Mouse (Mus musculus) kidney, postnatal 25 days (tissue): ENCODE data around the gene Clasp2.
A peak's percentile ranks its signal among the peaks of the same experiment; 100 is the strongest.
"Not testable (repeated sequence)": the region's sequence is repeated elsewhere in the genome, so short reads cannot be mapped to it uniquely, and the experiment has no call there.

Source experiments
- DNase-seq, 2 experiments: peaks; one replicate each; pipeline ENCODE4 v3.0.0; 2021; ENCODE audit warnings: mixed read lengths in 2 of 2

The Clasp2 gene

GRCm38 (mm10) chr9:113758472-113758871 is 17.2 kb downstream of the Clasp2 start:
- no peak for DNase-seq

DNA sequence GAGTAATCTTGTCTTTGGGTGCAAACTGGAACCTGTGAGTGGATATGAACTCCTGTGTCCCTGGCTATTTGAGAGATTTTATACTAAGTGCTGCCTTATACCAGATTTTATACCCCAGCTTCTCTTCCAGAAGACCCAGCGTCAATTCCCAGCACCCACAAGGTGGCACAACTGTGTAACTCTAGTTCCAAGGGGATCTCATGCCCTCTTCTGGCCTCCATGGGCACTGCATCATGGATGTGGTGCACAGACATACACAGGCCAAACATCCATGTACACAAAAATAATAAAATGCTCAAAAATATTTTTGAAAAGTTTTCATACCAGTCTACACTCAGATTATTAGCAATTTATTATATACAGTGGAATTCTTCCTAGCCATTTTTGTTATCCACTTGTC is 18.4 kb downstream of the Clasp2 start:
- DNase-seq: no peak

DNA sequence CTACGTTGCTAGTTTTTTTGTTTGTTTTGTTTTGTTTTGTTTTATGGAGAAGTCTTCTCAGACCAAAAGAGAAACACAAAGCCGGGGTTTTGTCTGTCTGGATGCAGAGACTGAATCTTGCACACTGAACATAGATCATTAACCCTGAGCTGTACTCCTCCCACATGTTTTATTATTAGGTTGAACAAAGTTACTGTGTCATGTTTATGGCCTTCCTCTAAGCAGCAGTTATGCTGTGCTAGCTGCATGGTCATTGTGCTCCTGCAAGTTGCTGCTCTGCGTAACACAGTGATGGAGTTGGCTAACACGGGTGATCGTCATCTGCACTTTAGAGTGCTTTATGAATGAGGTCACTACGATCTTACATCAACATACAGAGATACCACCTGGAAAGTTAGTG is 21.1 kb downstream of the Clasp2 start:
- DNase-seq: no peak

DNA sequence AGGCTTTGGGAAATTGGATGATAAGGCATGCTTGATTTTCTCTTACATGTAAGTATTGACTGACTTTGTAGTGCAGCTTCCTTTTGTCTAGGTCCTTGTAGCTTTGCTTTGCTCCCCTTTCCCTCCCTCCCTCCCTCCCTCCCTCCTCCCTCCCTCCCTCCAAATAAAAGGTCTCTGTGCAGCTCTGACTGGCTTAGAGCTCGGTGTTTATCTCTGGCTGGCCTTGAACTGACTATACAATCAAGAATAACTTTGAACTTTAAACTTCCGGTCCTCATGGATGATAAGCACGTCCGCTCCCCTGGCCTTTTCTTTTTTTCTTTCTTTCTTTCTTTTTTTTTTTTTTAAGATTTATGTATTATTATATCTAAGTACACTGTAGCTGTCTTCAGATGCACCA is 21.9 kb downstream of the Clasp2 start:
- no peak for DNase-seq

- no peak for DNase-seq
These were observed 29.4 kb downstream of the Clasp2 start for GRCm38 (mm10) chr9:113770640-113771039.

DNA sequence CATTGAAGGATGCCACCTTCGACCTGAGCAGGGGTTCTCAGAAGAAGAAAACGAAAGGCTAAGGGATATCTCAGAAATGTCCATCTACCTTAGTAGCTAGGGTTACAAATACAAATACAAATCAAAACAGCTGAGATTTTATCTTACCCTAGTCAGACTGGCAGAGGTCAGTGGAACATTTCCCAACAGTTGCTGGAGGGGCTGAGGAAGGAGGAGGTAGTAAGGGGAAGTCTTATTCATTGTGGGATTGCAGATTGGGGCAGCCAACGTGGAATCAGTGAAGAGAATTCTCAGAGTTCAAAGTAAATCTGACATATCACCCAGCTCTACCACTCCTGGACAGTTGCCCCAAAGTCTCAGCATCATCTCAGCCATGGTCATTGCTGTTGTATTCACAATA is 39.6 kb downstream of the Clasp2 start:
- DNase-seq: no peak

- DNase-seq: no peak
These were observed 41.2 kb downstream of the Clasp2 start for GRCm38 (mm10) chr9:113782362-113783005.

DNA sequence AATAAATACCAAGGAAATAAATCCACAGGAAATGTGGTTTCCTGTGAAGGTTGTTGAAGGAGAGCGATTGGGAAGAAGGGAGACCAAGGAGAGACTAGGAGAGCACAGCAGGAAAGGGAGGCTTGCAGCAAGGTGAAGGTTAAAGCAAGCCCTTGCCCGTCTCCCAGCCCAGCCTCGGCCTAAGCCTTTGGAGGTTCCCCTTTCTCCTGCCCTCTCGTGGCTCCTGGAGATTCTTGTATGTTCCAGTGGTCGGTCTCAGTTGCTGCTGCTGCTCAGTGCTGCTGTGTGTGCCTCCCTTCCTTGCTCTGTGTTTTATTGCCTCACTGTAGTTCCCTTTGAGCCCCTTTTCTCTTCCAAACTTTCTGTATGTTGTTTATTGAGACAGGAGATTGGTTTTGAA is 42.4 kb downstream of the Clasp2 start:
- DNase-seq: no peak

GRCm38 (mm10) chr9:113789283-113789682 is 48.0 kb downstream of the Clasp2 start:
- DNase-seq: not testable (repeated sequence)

GRCm38 (mm10) chr9:113792651-113793512 is 51.6 kb downstream of the Clasp2 start:
- peak; percentile 69 to 84 for DNase-seq

DNA sequence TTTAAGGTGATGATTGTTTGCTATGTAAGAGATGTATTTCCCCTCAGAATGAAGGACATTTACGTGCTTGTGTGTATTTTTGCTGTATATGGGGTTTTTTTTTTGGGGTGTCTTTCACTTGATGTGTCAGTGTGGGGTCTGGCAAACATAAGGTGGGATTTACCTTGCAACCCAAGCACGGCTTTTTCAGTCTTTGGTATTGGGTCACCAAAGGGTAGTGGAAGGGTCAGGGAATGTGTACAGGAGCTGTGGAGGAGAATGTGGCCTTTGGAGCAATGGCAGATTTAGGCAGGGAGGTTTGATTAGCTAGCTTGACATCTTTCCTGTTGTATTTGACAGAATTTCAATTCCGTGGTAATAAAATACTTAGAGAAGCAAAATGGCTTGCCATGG is 52.2 kb downstream of the Clasp2 start:
- DNase-seq: no peak

- no peak for DNase-seq
These were observed 52.7 kb downstream of the Clasp2 start for GRCm38 (mm10) chr9:113793966-113794365.

GRCm38 (mm10) chr9:113797206-113797605 is 55.9 kb downstream of the Clasp2 start:
- no peak for DNase-seq

DNA sequence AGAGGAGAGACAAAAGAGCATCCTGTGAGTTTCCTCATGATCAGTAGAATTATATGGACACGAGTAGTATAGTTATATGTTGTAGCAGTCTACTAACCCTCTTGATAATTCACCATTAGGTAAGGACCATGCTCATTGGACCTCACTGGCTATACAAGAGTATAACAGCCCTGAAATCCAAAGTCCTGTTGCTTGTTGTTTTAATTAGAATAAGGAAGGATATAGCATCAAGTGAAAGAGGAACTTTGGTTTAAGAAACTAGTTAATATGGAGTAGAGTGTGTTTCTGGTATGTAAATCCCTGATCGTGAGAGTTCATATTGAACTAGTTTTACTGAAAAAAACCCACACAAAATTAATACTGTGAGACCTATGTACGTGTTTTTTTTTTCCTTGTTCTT is 59.4 kb downstream of the Clasp2 start:
- DNase-seq: no peak

DNA sequence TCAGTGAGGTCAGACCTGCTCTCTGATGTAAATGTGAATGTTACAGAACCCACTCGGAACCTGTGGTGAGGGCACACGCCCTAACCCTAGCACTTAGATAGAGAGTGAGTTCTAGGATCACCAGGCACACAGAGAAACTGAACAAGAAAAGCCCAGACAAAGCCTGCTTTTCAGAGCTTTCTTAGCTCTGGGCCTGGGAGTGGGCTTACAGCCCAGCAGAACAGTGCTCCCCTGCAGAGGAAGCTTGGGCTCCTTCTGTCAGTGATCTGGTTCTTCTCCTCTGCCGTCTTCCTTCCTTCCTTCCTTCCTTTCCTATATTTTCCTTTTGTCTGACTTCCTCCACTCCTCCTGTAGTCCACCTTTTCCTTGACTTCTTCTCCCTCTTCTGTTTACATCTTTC is 61.5 kb downstream of the Clasp2 start:
- no peak for DNase-seq

DNA sequence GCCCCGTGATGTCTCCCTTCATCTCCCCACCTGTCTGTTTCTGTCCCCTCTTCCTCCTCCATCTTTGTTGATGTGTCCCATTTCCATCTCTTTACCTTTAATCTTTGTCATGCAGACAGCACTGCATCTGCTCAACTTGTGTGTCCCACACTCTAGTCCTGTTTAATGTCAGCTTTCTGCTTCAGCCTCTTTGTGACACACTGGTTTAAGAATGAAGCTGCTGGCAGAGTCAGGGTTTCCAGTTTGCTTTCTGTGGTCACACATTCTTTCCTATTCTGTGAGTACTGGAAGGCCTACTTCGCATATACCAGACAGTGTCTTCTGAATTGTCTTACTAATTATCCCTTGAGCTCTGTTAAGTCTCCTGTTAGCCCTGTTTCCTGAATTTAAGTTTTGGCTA is 62.5 kb downstream of the Clasp2 start:
- DNase-seq: no peak

DNA sequence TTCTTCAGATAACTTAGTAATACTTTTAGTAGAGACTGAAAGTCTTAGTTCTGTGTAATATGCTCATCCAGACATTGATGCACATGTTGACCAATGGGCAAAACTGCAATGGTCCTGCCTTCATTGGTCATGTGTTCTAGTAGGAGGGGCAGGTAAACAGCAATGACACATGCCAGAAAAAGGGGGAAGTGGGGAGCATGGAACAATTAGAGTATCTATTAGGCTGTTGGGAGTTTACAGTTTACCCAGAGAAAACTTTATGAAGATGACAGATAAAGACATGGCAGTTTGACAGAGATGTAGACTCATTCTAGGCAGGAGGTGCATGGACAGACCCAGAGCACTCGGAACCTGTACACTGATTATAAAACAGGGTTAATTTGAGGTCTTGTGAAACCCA is 64.1 kb downstream of the Clasp2 start:
- DNase-seq: no peak

GRCm38 (mm10) chr9:113811327-113811726 is 70.1 kb downstream of the Clasp2 start:
- no peak for DNase-seq

GRCm38 (mm10) chr9:113811957-113812670 is 70.8 kb downstream of the Clasp2 start:
- DNase-seq: no peak

- no peak for DNase-seq
These were observed 71.4 kb downstream of the Clasp2 start for GRCm38 (mm10) chr9:113812671-113813001.

GRCm38 (mm10) chr9:113813086-113813485 is 71.8 kb downstream of the Clasp2 start:
- DNase-seq: no peak

DNA sequence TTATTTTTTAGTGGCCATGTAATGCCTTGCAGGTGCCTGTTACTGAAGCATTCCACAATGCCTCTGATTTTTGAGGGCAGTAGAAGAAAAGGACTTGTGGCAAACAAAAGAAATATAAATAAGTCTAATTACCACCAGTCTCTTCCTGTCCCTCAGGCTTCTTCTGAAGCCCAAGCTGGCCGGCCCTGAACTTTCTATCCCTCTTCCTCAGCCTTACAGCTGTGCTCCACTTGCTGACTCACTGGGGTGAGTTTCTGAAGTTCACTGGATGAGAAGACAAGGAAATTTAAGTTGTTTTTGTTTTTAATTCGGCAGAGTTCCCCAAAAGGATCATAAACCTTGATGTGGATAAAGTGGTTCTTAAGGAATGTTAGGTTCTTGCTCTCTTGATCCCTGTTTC is 74.6 kb downstream of the Clasp2 start:
- no peak for DNase-seq

GRCm38 (mm10) chr9:113822150-113822549 is 80.9 kb downstream of the Clasp2 start:
- no peak for DNase-seq

DNA sequence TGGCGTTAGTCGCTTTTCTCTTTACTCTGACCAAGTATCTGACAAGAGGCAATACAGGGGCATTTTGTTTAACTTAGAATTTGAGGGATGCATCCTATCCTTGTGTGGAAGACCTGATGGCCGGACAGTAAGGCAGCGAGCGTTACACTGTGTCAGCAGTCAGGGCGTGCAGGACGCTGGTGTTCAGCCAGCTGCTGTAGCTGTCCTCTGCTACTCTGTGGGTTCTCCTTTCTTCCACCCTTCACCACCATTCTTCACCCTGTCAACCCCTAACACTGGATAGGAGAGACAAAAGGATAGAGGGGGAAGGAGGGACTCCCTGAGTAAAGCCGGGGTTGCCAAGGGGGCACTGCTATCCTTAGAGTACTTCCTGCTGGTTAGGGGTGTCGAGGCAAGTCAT is 87.4 kb downstream of the Clasp2 start:
- no peak for DNase-seq
